Mouse (Mus musculus) adrenal gland, postnatal 25 days (tissue): Measurements from ENCODE around the gene Slco3a1. TPM values are rescaled to one million over a fixed set of nuclear protein-coding genes. Genes with fewer than 3 reads are reported as not detected.

Source experiments
- DNase-seq: peaks from one replicate; pipeline ENCODE4 v3.0.0; 2021; ENCODE audit warnings: mixed read lengths
- long read RNA-seq: library from polyadenylated mRNA; stranded (forward); transcript quantifications from one replicate; pipeline ENCODE4 v2.0.0, GENCODE M21; 2021
- total RNA-seq: library from RNA; stranded (reverse); gene quantifications from 2 replicates; pipeline ENCODE4 v1.2.3, GENCODE M21; 2021

The Slco3a1 gene
- 24.5 and 37.3 TPM in 2 replicates for total RNA-seq
- long read RNA-seq, full-length matches to known transcripts = 45 of 68 reads
- long read RNA-seq, partial matches to known transcripts = 8 of 68 reads
- long read RNA-seq, other reads (novel, unspliced or antisense) = 15 of 68 reads

DNA sequence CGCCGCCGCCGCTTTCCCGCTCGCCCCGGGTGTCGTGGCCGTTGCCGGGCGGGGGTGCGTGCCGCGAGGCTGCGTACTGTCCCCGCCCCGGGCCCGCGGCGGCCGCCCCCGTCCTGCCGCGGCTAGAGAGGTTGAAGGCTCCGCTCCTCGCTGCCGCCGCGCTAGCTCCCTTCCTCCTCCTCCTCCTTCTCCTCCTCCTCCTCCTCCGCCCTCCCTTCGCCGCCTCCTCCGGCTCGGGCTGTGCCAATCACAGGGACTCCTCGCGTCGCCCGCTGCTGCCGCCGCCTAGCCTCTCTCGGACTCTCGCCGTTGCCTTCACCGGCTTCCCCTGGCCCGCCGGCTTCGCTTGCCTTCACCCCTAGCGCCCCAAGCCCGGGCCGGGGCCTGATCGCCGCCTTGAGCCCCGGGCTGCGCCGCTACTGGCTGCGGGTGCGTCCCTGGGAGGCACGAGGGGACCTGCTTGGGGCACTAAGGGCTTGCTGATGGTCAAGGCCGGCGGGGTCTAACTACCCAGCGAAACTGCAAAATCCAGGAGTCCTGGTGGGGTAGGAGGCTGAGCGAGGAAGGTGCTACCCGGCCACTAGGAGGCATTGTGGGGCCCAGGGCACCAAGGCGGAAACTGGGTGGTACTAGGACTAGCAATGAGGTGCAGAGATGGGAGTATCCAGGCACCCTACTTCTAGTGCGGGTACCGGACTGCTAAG is at the start of gene Slco3a1:
Slco3a1 (minus strand) TSS at position 173 of the 704 bp plus-strand sequence.
- peak; percentile 80 for DNase-seq

DNA sequence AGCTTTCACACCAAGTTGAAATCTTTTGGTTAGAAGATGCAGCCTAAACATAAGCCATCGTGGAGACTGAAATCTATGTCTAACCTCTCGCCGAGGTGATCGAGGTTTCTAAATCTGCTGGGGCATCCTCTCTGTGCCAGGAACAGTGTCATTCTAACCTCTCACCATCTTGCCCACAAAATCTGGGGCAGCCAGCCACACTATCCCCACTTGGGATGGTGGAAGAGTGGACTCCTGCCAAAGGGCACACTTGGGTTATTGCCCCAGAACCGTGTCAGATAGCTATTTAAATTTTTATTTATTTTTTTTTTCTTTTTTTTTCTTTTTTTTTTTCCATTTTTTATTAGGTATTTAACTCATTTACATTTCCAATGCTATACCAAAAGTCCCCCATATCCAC is 46.4 kb upstream of the Slco3a1 start:
- DNase-seq = no peak

DNA sequence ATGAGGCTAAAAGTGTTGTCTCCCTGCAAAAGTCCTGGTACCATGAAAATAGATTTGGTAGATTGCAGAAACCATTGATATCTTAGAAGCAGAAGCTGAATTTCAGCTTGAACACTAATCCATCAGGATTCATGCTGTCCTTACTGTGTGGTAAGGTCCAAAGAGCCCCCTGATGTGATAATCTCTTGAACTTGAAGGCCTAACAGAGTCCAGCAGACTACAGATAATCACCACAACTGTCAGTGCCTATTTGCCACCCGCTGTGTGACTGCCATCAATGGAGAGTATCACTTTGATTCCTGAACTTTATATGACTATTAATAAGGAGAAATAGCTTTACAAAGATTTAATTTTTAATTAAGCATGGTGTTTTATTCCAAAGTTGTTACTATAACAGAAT is 24.8 kb upstream of the Slco3a1 start:
- DNase-seq = no peak

GRCm38 (mm10) chr7:74575678-74576077 is 21.1 kb upstream of the Slco3a1 start:
- DNase-seq = no peak

DNA sequence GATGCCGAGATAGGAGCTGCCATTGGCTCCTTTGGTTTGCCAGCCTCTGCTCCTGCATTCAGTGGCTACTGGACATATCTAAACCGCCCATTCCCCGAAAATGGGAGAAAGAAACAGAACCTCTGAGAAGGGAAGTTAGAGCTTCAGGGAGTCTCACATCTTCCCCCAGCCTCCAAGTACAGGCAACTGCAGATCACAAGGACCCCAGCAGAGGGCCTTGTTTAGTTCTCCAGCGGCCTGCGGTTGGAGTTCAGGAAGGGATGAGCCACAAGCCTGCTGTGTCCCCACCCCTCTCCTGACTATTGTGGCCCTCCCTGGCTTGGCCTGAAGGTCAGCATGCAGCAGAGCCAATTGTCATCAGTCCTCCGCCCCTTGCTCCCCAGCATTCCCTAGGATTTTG is 836 bp upstream of the Slco3a1 start:
- peak; percentile 65 for DNase-seq

GRCm38 (mm10) chr7:74554041-74554561 is 479 bp downstream of the Slco3a1 start:
- peak; percentile 53 for DNase-seq

DNA sequence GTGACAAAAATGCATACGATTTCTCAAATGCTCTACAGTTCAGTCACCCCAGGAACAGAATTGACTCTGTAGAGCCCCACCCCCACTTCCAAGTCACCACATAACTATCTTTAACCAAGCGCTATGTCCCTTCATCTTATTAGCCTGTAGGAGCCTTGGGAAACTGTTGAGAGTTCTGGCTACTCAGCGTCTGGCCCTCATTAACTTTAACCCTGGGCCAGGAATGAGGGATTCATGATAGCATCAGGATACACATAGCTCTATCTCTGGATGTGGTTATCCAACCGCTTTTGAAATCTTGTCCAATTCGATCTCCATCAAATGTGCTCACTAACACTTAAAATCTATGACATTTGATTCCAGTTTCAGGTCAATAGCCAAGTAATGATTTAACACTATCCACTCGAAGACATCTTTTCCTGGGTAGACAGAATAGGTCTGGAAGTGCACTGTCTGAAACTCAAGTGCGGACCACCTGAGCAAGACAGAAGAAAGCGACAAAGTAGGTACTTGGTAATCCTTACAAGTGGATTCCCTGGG is 1.4 kb downstream of the Slco3a1 start:
- no peak for DNase-seq

DNA sequence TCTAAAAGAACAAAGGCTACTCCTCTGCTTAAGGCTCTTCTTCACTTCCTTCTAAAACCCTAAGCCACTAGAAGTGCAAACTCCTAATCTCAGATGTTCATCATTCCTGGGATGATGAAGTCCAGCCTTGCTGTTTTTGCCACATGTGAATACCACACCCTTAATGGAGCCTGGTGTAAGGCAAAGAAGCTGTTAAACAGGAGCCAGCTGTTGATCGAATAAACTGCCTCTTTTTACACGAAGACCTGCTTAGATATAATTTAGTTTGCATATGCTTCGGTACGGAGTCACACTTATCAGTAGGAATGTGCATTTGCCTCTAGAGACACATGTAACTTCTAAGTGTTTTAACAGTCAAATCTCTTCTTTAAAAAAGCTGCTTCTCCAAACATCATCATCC is 2.0 kb downstream of the Slco3a1 start:
- DNase-seq = no peak

- DNase-seq = no peak
Observed at GRCm38 (mm10) chr7:74552000-74552358, 2.6 kb downstream of the Slco3a1 start.

GRCm38 (mm10) chr7:74551338-74551999 is 3.1 kb downstream of the Slco3a1 start:
- no peak for DNase-seq

- DNase-seq = no peak
Observed at GRCm38 (mm10) chr7:74549686-74550085, 4.9 kb downstream of the Slco3a1 start.

DNA sequence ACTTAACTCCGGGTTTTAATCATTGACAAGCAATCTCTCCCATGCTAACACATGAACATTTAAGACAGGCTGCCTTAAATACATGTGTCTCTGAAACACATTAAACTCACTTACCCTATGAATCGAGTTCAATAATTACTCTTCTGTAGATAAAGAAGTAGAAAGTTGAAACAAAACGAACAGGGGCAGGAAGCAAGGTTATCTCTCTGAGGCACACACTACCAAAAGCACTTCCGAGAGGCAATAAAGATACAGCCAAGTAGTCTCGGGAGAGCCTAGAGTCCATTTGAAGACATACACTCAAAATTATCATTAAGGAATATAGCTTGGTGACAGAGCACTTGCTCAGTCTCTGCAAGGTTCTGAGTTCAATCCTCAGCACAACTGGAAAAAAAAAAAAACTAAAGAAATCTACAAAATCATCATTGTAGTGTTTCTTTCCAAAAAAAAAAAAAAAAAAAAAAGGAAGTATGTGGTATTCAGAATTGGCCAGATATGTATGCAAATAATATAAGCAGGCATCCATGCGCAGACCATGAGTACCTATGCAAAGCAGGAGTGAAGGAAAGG is 5.5 kb downstream of the Slco3a1 start:
- no peak for DNase-seq

DNA sequence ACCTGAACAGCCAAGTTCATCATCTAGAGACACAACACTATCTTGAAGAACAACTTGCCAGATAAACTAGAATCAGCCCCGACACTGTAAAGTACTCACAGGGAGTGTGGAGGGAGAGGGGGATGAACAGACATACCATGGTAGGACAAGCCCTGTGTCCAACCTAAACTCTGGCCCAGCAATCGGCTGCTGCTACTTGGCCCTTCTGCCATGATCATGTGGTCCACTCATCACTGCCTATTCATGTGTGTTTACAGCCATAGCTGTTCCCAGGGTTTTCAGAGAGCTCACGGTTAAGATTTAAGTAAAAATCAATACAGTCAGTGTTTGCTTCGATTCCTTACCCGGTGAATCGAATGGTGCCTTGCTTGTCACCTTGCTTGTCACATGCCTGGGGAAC is 7.9 kb downstream of the Slco3a1 start:
- no peak for DNase-seq

DNA sequence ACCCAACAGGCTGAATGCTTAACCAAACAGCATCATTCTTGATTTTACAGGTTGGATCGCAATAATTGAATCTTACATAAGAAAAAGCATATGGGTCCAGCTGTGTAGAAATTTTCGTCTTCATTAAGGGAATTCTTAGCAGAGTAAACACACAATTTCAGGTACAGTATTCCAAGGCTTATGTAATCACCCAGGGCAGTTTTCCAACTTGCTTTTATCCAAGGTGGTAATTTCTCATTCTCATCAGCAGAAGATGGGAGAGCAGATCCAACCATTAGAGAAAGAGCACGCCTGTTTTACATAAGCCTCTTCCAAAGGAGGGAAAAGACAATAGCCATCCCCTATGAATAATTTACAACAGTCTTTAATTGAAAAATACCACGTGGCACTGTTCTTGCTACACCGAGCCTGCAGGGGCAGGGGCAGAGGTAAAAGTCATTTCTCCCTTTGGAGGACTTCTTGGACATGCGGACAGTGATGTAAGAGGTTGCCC is 9.0 kb downstream of the Slco3a1 start:
- DNase-seq = no peak

DNA sequence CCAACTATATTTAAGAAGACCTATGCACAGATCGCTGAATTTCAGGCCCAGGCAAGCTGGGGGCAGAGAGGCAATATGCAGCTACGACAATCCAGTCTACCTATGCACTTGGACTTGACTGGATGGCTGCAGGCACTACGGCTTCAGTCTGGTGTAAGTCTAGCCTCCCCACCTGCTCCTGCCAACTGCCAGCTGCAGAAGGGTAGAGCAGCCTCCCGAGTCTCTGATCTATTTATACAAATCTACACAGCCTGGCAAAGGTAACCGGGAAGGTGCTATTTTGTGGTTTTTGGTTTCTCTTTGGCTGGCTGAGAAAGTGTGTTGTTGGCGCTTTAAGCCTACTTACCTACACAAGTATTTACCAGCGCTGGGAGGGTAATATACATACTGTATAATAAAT is 10.3 kb downstream of the Slco3a1 start:
- DNase-seq = no peak

- no peak for DNase-seq
Observed at GRCm38 (mm10) chr7:74541958-74542357, 12.6 kb downstream of the Slco3a1 start.

DNA sequence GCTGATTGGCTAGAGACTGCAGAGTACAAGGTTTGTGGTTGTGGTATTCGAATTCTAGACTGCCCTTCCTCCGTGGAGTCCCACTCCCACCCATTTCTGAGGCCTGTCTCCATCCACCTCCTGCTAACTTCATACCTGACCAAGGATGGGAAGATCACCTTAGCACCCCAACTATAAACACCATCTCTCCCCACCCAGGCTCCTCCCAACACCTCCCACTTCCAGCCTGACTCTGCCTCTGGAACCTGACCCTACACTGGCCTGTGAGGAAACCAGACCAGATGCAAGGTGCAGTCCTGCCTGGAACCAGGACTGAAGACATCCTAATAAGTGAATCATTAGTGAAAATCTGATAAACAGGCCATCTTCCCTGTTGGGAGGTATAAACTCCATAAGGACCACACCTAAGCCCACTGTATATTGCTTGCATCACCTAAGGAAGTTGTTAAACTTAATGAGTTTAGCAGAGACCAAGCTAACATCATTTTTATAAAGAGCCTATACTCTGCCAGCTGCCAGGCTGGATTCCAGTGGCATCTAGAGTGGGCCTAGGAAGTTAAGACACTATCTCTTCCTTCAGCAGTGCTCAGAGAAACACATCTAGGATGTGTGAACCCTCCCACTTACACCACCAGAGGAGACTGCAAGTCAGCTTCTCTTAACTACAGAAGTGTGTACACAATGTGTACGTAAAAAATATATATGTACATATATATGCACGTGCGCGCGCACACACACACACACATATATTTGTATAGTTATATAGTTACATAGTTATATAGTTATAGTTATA is 13.5 kb downstream of the Slco3a1 start:
- no peak for DNase-seq

- no peak for DNase-seq
Observed at GRCm38 (mm10) chr7:74536186-74536585, 18.4 kb downstream of the Slco3a1 start.

GRCm38 (mm10) chr7:74531468-74532097 is 23.0 kb downstream of the Slco3a1 start:
- DNase-seq = no peak

- no peak for DNase-seq
Observed at GRCm38 (mm10) chr7:74529877-74530276, 24.7 kb downstream of the Slco3a1 start.

- DNase-seq = no peak
Observed at GRCm38 (mm10) chr7:74529183-74529757, 25.3 kb downstream of the Slco3a1 start.
